Mouse (Mus musculus) right cerebral cortex, postnatal 10 days (tissue): ENCODE data around the gene Osbpl6.

ENCODE experiments used
- DNase-seq, 2 experiments: peaks; one replicate each; pipeline ENCODE4 v3.0.0; 2021; ENCODE audit warnings: low spot score in 2 of 2

Gene Osbpl6

GRCm38 (mm10) chr2:76421411-76421924, 15.2 kb downstream of the Osbpl6 start:
- DNase-seq = no peak

- DNase-seq = no peak
Observed at GRCm38 (mm10) chr2:76426816-76427215, 20.5 kb downstream of the Osbpl6 start.

DNA sequence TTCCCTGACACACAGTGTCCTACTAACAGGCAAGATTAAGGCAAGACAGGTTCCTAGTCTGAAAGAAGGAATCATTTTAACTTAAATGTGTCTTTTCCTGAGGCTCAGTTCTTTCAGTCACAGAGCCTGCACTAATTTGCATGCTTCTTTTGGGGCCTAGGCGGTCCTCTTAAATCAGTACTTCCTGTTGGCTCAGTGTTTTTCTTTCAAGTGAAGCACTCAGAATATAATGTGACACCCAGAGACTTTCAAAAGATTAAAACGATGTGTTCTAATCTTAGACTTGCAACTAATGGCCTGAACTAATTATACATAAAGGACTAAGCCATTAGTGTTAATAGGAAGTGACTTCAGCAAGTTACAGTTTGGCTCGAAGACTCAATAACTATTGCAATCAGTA, 23.0 kb downstream of the Osbpl6 start:
- no peak for DNase-seq

DNA sequence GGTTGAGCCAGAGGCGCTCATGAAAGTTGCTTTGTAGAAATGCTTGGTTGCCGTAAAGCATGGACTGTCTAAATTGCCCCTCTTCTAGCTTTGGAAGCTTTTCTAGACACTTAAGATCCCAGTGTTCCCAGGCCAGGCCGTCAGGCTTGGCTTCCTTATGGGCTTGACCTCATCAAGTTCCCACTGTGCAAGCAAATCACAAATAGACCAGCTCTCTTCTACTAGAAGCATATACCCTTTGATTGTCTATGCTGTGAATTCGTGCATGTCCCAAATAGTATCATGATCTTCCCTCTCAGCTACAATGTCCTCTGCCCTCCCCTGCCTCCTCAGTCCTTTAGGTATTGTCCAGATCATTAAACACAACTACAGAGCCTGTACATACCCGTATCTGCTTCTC, 23.5 kb downstream of the Osbpl6 start:
- DNase-seq = no peak

- no peak for DNase-seq
Observed at GRCm38 (mm10) chr2:76430539-76430938, 24.2 kb downstream of the Osbpl6 start.

- no peak for DNase-seq
Observed at GRCm38 (mm10) chr2:76434224-76434623, 27.9 kb downstream of the Osbpl6 start.

DNA sequence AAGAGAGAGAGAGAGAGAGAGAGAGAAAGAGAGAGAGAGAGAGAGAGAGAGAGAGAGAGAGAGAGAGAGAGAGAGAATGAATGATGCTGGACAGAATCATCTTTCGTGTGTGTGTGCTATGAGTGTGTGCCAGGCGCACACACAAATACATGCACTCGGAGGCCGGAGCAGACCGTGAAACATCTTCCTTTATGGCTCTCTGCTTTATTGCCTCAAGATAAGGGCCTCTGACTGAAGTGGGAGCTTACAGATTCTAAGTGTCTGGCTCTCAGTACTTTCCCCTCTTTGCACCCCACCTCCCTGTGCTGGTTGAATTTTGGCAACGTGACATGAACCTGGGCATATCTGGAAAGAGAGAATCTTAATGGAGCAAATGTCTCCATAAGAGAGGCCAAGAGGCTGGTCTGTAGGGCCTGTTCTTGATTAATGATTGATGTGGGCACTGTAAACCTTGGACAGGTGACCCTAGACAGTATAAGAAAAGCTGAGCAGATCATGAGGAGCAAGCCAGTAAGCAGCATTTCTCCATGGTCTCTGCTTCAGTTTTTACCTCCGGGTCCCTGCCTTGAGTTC, 29.4 kb downstream of the Osbpl6 start:
- DNase-seq = no peak

DNA sequence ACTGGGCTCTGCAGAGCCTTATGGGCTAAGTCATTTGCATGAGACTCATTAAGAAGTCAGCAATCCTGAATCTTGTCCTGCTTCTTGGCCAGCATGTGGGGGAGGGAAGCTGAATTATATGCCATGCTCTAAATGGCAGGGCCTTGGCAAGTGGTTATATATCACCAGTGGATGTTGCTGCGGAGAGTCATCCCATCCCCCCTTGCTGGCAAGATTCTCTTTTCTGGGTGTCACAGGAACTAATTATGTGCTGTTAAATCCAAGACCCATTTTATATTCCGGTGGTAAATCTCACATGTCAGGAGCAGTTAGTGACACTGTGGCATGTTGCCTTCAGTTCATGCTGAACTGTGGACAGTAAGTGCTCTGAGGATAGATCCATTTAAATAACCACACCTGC, 31.1 kb downstream of the Osbpl6 start:
- DNase-seq = peak in 1 of 2 experiments; percentile 43

DNA sequence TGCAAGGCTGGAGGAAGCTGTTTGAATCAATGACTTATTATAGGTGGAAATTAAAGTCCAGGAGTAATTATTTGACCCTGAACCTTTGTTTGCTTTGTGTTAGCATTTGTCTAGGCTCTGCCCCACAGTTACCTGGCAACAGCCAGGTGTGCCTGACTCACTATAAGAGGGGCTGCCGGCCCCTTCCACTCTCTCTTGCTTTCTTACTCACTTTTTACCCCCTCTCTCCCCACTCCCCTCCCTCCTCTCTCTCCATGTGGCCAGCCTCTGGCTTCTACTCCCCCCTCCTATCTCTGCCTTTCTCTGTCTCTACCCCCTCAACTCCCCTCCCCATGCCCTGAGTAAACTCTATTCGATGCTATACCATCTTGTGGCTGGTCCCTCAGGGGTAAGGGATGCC, 33.2 kb downstream of the Osbpl6 start:
- DNase-seq = no peak

GRCm38 (mm10) chr2:76442086-76442485, 35.8 kb downstream of the Osbpl6 start:
- DNase-seq = peak in 1 of 2 experiments; percentile 21

GRCm38 (mm10) chr2:76449836-76450355, 43.6 kb downstream of the Osbpl6 start:
- DNase-seq = peak in 1 of 2 experiments; percentile 9

DNA sequence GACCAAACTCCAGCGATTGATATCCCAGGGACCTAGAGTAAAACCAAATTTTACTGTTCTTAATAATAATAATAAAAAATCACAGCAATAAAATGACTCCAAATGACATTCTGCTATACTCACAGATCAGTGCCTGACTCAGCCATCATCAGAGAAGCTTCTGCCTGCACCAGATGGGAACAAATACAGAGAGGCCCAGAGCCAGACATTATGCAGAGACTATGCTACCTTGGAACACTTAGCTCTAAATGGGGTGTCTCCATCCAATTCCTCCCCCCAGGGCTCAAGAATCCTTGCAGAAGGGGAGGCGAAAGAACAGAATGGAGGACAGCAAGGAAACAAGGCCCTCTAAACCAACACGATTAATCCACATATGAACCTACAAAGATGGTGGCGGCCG, 60.4 kb downstream of the Osbpl6 start:
- no peak for DNase-seq

GRCm38 (mm10) chr2:76468204-76468603, 61.9 kb downstream of the Osbpl6 start:
- peak; percentile 44 to 57 for DNase-seq

DNA sequence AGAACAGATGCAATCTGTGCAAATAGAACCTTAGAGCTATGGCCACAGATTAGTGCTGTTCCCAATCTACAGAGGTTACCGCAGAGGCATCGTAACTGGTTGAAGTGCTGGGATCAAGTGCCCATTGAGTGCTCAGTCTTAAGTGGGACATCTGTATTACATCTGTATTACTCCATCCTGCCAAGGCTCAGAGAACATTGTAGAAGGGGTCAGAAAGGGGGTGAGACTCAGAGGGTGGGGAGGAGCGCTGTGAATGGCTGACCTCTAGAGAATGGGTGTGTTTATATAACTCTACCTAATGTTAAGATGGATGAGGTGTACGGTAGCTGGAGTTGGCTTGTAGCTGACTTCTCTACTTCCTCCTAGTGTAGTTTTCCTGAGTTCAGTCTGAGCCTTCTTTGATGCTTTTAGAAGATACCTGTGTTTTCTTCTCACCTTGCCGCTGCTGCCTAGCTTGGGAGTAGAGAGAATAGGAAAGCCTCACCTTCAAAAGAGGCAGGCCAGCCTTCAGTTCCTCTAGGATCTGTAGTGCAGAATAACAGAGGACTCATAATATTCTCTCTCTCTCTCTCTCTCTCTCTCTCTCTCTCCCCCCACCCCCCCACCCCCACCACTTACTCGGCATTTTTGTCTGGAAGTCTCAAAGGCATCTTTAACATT, 62.9 kb downstream of the Osbpl6 start:
- DNase-seq = no peak

GRCm38 (mm10) chr2:76469751-76470099, 63.4 kb downstream of the Osbpl6 start:
- no peak for DNase-seq

DNA sequence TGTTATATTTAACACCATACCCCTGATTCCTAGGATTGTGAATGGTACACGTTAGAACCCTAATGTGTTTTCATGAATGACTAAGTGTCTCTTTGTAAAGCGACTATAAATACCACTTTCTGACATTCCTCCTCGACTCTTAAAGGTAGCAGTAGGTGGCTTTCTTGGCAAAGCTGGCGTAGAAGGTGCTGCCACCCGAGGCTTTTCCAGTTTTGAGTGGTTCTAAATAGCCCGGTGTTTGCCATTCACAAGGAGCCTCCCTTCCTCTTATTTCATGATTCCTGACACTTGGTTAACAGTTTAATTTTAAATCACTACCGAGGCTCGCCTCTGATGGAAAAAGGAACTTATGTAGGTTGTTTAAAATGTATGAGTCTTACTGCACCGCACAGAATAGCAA, 64.1 kb downstream of the Osbpl6 start:
- no peak for DNase-seq

DNA sequence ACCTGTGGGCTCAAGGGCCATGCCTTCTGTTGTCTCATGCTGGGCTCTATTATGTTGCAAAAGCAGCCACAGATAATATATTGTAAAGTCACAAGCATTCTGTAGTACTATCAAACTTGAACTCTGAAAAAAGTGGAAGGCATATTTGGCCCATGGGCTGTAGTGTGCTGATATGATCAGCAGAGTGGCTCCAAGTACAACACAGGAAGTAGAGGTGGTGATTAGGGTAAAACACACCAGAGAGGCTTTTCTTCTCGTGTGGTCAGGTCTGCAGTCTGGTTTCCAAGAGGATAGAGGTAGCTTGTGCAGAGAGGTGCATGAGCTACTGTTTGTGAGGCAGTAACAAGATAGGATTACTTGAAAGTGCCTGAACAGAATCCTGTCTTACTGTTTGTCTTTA, 69.5 kb downstream of the Osbpl6 start:
- DNase-seq = peak in 1 of 2 experiments; percentile 6

GRCm38 (mm10) chr2:76488764-76489163, 82.5 kb downstream of the Osbpl6 start:
- DNase-seq = no peak

GRCm38 (mm10) chr2:76490198-76490597, 83.9 kb downstream of the Osbpl6 start:
- DNase-seq = no peak

- DNase-seq = no peak
Observed at GRCm38 (mm10) chr2:76491371-76491770, 85.1 kb downstream of the Osbpl6 start.

DNA sequence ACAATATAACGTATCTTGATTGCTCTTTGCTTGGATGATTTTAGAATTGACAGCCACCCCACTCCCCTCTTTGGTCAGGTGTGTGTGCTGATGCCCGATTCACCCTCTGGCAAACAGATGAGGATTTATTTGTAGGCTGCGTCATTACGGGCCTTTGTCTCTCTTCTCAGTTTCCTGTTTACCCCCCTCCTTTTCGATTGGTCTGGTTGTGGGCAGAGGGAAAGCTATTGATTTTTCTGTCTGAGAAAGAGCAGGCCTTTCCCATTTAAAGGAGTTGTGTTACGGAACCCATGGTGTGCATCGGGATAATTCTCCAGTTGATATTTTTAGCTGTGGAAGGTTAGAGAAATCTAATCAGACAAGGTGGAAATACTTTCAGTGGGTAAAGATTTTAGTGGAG, 85.9 kb downstream of the Osbpl6 start:
- peak in 1 of 2 experiments; percentile 5 for DNase-seq

GRCm38 (mm10) chr2:76496006-76496748, 89.9 kb downstream of the Osbpl6 start:
- DNase-seq = peak in 1 of 2 experiments; percentile 20

DNA sequence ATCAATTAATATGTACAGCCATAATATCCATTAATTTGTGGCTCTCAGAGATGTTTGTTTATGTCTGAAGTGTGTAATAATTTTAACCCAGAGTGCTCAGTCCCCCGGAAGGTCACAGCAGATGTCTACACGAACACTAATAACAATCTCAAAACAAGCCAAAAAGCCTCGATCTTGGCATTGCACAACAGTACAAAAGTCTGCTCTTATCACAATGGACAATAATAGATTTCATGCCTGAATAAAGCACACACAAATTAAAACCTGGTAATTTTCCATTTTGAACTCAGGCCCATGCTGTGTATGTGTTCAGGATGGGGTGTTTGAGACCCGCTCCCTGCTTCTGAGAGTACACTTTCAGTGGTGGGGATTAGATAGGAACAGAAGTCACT, 90.4 kb downstream of the Osbpl6 start:
- DNase-seq = peak in 1 of 2 experiments; percentile 12
